Mouse (Mus musculus) retina, adult 2 months (tissue): Measurements from ENCODE around the gene Smyd3.

Source experiments
- DNase-seq: peaks from one replicate; pipeline ENCODE4 v3.0.0-alpha.2; 2012; ENCODE audit warnings: low read depth, low spot score

Smyd3 gene

GRCm38 (mm10) chr1:179026614-179027013, 491.2 kb downstream of the Smyd3 start:
- no peak for DNase-seq

- no peak for DNase-seq
Observed at GRCm38 (mm10) chr1:179025169-179025568, 492.7 kb downstream of the Smyd3 start.

GRCm38 (mm10) chr1:179023486-179023885, 494.4 kb downstream of the Smyd3 start:
- DNase-seq: no peak

- no peak for DNase-seq
Observed at GRCm38 (mm10) chr1:179017428-179017827, 500.4 kb downstream of the Smyd3 start.

GRCm38 (mm10) chr1:179013021-179013420, 504.8 kb downstream of the Smyd3 start:
- no peak for DNase-seq

- DNase-seq: no peak
Observed at GRCm38 (mm10) chr1:179012273-179012672, 505.6 kb downstream of the Smyd3 start.

- DNase-seq: no peak
Observed at GRCm38 (mm10) chr1:179010756-179011155, 507.1 kb downstream of the Smyd3 start.

GRCm38 (mm10) chr1:179009911-179010310, 507.9 kb downstream of the Smyd3 start:
- no peak for DNase-seq

- no peak for DNase-seq
Observed at GRCm38 (mm10) chr1:179004133-179004866, 513.5 kb downstream of the Smyd3 start.

- DNase-seq: no peak
Observed at GRCm38 (mm10) chr1:179003406-179004132, 514.3 kb downstream of the Smyd3 start.

- DNase-seq: no peak
Observed at GRCm38 (mm10) chr1:178999876-179000528, 517.8 kb downstream of the Smyd3 start.

GRCm38 (mm10) chr1:178997870-178998269, 520.0 kb downstream of the Smyd3 start:
- no peak for DNase-seq

GRCm38 (mm10) chr1:178994263-178994662, 523.6 kb downstream of the Smyd3 start:
- DNase-seq: no peak

GRCm38 (mm10) chr1:178992503-178992902, 525.3 kb downstream of the Smyd3 start:
- DNase-seq: no peak

GRCm38 (mm10) chr1:178991470-178991869, 526.4 kb downstream of the Smyd3 start:
- DNase-seq: no peak

GRCm38 (mm10) chr1:178991045-178991444, 526.8 kb downstream of the Smyd3 start:
- DNase-seq: no peak

- DNase-seq: no peak
Observed at GRCm38 (mm10) chr1:178989485-178989884, 528.4 kb downstream of the Smyd3 start.

- DNase-seq: no peak
Observed at GRCm38 (mm10) chr1:178988176-178988575, 529.7 kb downstream of the Smyd3 start.

GRCm38 (mm10) chr1:178981641-178982040, 536.2 kb downstream of the Smyd3 start:
- DNase-seq: no peak

GRCm38 (mm10) chr1:178980185-178980584, 537.7 kb downstream of the Smyd3 start:
- DNase-seq: no peak

- DNase-seq: no peak
Observed at GRCm38 (mm10) chr1:178978617-178979245, 539.1 kb downstream of the Smyd3 start.

- no peak for DNase-seq
Observed at GRCm38 (mm10) chr1:178972055-178972454, 545.8 kb downstream of the Smyd3 start.
